Mouse (Mus musculus) spleen, postnatal 10 days (tissue): ENCODE data around the gene Ptafr.
"Not testable (repeated sequence)": the region's sequence is repeated elsewhere in the genome, so short reads cannot be mapped to it uniquely, and the experiment has no call there.

Source experiments
- DNase-seq, 2 experiments: peaks; one replicate each; pipeline ENCODE4 v3.0.0; 2021 to 2022; ENCODE audit warnings: low spot score in 2 of 2

The Ptafr gene

DNA sequence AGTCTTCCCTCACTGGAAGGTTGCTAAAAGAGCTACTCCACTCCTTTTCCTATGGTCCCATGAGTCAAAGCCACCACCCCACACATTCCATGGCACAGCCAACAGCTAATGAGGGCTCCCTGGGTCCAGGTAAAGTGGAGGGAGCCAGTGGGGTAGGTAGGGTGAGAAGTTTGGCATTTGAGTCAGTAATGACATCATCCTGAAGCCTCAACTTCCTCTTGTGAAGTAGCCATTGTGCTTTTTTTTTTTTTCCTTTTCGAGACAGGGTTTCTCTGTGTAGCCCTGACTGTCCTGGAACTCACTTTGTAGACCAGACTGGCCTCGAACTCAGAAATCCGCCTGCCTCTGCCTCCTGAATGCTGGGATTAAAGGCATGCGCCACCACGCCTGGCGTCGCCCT is 8.3 kb upstream of the Ptafr start:
- DNase-seq: not testable (repeated sequence)

DNA sequence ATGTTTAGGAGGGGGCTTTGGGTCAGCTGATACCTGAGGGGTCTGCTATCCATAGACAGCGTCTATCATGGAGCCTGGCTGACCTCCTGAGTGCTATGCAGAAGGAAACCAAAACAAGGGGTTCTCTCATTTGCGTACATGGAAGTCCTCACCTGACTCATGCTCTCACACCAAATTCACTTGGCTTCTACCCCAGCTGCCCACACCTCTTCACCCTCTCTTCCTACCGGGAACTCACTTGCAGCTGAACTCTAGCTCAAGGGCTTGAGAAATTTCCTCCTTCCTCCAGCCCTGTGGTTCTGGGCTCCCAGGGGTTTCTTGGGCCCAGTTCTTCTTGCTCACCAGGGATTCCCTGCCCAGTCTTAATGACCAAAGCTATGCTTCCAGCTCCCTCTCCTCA is 606 bp upstream of the Ptafr start:
- no peak for DNase-seq

- DNase-seq: no peak
Measured at GRCm38 (mm10) chr4:132565089-132565747, 1.4 kb downstream of the Ptafr start.

- no peak for DNase-seq
Measured at GRCm38 (mm10) chr4:132567361-132567779, 3.5 kb downstream of the Ptafr start.

DNA sequence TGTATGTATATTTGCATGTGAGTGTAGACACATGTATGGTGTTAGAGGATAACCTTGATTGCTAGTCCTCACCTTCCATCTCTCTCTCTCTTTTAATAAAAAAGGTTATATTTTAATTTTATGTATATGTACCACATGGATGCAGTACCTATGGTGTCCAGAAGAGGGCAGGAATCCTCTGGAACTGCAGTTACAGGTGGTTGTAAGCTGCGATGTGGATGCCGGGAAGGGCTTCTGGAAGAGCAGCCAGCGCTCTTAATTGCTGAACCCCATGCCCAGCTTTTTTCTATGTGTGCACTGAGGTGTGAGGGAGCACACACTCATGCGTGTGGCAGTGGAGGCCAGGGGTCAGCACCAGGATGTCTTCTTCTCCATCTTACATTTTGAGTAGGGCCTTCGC is 5.2 kb downstream of the Ptafr start:
- DNase-seq: peak in 1 of 2 experiments; percentile 55

GRCm38 (mm10) chr4:132571190-132571589 is 7.3 kb downstream of the Ptafr start:
- DNase-seq: no peak

DNA sequence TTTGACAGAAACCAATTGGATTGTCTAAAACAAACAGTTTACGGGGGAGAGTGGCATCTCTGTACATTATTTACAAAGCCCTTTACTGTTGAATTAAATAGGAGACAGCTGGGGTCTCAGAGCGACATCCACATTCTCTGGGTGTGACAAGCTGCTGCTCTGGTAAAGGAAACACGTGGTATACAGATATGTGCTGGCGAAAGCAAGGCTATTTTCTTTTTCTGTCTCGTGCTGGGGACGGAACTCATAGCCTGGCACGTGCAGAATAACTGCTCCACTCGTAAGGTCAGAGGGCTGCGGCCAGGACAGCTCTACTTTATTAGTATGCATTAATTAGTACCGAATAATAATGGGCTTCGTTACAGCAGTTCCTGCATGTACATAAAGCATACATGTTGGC is 9.5 kb downstream of the Ptafr start:
- DNase-seq: no peak

GRCm38 (mm10) chr4:132574809-132575347 is 11.0 kb downstream of the Ptafr start:
- no peak for DNase-seq

GRCm38 (mm10) chr4:132583781-132584180 is 19.9 kb downstream of the Ptafr start:
- no peak for DNase-seq

DNA sequence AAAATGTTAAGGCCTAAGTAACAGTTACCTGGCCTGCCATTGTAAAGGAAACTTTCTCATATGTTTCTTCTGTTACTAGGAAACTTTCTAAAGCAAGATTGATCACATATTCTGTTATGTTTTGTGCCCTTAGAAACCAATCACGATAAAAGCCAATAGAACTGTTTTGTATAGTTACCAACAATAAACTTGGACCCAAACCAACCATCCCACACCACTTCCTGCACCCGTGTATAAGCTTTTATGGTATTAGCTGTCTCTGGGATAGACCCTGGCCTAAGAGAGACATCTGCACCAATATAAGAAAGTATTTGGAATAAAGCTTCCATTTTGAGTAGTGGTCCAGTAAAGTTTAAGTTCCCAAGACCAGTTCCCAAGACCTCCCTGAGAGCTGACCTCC is 21.1 kb downstream of the Ptafr start:
- DNase-seq: no peak

DNA sequence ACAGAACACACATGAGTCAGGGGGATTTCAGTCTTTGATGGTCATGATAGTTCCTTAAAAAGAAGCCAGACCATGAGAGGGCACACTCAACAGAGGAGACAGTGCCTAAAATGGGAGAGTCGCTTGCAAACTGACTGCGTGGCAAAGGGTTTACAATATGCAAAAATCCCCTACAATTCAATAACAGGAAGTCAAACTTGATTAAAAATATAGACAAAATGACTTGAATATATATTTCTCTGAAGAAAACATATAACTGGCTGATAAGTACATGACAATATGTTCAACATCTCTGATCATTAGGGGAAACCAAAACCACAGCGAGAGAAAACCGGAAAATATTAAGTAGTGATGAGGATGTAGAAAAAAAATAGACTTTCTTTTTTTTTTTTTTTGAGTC is 22.4 kb downstream of the Ptafr start:
- DNase-seq: no peak

GRCm38 (mm10) chr4:132588512-132588911 is 24.6 kb downstream of the Ptafr start:
- no peak for DNase-seq

DNA sequence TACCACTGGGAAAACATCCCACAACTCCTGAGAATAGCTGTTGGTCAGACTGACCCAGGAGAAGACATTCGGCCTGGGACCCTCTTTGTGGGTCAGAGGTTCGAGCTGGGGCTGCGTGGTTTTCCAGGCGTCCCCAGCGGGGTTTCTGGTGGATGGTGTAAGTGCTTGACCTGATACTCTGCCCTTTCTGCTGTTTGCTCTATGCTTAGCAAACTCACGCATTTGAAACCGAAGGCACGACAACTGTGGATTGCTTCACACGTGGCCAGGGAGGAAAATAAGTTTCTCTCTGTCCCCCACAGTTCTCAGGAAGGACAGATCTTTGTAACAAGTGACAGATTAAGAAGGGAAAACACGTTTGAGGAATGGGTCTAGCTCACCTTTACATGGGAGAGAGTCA is 26.8 kb downstream of the Ptafr start:
- DNase-seq: no peak

- DNase-seq: peak in 1 of 2 experiments; percentile 65
Measured at GRCm38 (mm10) chr4:132592958-132593357, 29.1 kb downstream of the Ptafr start.

GRCm38 (mm10) chr4:132594191-132594590 is 30.3 kb downstream of the Ptafr start:
- DNase-seq: no peak

DNA sequence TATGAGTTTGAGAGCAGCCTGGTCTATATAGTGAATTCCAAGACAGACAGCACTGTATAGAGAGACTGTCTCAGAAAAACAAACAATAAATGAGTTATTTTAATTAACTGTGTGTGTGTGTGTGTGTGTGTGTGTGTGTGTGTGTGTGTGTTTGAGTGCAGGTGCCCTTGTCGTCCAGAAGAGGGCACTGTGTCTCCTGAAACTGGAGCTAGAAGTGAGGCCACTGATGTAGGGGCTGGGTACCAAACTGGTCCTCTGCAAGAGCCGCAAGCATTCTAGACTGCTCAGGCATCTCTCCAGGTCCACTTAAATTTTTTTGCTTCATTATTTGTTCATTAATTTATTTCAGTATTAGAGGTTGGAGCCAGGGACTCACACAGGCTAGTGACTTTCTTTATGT is 35.0 kb downstream of the Ptafr start:
- no peak for DNase-seq

GRCm38 (mm10) chr4:132599764-132600163 is 35.9 kb downstream of the Ptafr start:
- no peak for DNase-seq

DNA sequence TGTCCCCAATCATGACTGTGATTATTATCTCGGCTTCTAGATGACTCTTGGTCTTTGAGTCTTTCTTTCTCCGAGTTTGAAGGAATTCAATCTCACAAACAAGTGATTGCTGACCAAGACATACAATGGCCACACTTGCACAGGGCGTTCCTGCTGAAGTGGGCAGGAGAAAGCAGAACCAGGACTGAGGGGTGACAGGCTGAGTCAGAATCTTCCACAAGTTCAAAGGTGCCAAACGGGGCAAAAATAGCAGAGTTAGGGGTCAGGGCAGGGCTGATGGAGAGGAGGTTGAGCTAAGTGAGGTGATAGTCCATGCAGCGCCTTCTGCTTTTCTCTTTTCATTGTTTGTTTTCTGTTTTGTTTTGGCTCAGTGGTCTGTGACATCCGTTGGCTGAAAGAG is 36.6 kb downstream of the Ptafr start:
- no peak for DNase-seq

GRCm38 (mm10) chr4:132601242-132601641 is 37.4 kb downstream of the Ptafr start:
- not testable (repeated sequence) for DNase-seq

DNA sequence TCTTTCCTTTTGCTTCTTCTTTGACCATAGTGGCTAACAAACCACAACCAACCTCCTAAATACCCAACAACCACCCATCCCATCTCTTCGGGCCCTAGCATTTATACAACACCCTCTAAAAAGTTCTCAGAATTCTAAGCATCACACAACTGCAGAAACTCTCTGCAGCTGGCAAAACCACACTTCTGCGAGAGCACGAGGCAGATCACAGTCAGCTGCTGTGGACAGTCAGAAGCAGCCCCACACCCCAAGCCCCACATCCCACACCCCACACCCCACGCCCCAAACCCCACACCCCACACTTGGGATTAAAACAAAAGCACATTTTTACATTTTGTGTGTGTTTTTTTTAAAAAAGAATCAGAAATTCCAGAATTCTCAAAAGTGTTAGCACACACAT is 39.6 kb downstream of the Ptafr start:
- DNase-seq: no peak

- DNase-seq: no peak
Measured at GRCm38 (mm10) chr4:132605816-132606215, 41.9 kb downstream of the Ptafr start.

GRCm38 (mm10) chr4:132608147-132608546 is 44.3 kb downstream of the Ptafr start:
- DNase-seq: no peak

- no peak for DNase-seq
Measured at GRCm38 (mm10) chr4:132610301-132610984, 46.6 kb downstream of the Ptafr start.
